Mouse (Mus musculus) 416B (cell line): Measurements from ENCODE around the gene Rgcc.

ENCODE experiments used
- DNase-seq: peaks from one replicate; pipeline ENCODE4 v3.0.0; 2011; ENCODE audit warnings: low read depth

The Rgcc gene

GRCm38 (mm10) chr14:79300641-79301350, 649 bp downstream of the Rgcc start:
- no peak for DNase-seq

- no peak for DNase-seq
Observed at GRCm38 (mm10) chr14:79299796-79300195, 1.6 kb downstream of the Rgcc start.

GRCm38 (mm10) chr14:79299230-79299629, 2.2 kb downstream of the Rgcc start:
- DNase-seq: no peak

- DNase-seq: peak; percentile 49
Observed at GRCm38 (mm10) chr14:79298314-79298992, 3.0 kb downstream of the Rgcc start.

DNA sequence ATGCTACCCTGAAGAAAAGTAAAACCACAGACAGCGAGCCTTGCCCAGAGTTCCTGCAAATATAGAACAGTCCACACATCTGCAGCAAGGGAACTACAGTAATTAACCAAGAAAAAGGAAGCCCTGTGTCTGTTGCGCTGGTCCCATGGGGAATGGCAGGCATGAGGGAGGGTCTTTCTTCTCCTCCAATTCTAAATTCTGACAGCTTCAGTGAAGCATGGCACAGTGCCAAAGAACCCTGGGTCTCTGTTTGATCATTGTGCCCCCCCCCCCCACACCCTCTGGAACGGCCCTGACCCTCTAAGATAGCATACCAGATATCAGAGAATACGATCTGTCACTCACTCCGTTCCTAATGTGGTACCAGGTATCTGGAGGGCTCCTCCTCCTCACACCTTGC, 4.6 kb downstream of the Rgcc start:
- no peak for DNase-seq

- no peak for DNase-seq
Observed at GRCm38 (mm10) chr14:79296201-79296600, 5.2 kb downstream of the Rgcc start.

DNA sequence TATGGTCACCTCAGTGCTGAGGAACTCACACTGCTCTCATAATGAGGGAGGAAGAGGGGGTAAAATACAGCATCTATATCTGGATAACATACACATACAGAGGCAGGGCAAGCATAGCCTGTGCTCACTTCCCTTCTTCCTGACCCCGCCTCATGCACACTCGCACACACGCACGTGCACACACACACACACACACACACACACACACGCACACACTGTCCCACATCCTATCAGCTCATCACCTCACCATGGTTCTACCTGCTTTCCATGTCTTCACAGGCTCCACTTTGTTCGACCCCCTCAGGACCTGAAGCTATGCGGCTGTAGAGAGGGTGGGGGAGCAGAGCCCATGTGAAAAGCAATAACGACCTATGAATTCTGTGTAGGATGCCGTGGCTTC, 5.9 kb downstream of the Rgcc start:
- DNase-seq: no peak

DNA sequence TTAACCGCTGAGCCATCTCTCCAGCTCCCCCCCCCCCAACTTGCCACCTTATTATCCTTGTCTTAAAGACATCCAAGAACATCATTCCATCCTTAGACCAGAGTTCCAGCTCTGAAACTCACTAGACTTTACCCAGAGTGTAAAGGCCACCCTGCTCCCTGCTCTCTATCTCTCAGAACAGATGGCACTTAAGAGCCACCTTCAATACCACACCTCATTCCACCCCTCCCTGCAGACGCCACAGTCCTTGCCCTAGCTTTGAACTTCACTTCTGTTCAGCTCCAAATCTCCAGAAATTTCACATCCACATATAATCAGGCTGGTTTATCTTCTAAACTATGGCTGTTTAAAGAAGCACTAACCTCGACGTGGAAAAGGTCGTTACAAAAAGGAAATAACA, 6.5 kb downstream of the Rgcc start:
- no peak for DNase-seq

- DNase-seq: no peak
Observed at GRCm38 (mm10) chr14:79294051-79294814, 7.2 kb downstream of the Rgcc start.

DNA sequence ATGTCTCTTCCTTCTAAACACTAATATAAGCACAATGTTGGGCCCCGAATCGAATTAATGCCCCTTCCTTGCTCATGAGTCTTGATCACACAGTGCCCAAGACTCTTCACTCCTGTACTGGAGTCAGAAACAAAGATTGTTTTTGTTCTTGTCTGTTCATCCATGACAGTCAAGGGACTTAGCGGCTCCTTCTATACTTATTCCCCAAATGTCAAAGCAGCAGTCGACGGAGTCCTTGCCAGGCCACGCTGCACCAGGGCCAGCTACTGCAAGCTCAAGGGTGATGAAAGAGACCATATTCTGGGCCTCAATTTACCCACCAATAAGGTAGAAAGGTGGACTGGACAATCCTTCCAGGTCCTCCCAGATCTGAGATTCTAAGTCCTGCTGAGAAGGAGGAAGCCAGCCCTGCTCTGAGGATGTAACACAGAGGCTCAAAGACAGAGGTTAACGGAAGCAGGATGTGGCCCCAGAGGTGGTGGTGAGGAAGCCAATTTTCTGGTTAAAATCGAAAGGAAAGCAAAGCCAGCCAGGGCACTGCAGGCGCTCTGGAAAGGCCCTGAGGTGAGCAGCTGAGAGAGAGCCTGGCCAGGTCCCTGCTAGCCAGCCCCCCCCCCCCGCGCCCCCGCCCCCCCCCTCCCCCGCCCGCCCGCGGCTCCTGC, 8.2 kb downstream of the Rgcc start:
- peak; percentile 70 for DNase-seq

- DNase-seq: no peak
Observed at GRCm38 (mm10) chr14:79291629-79292028, 9.8 kb downstream of the Rgcc start.

- DNase-seq: peak; percentile 70
Observed at GRCm38 (mm10) chr14:79290683-79291425, 10.6 kb downstream of the Rgcc start.

- DNase-seq: peak; percentile 71
Observed at GRCm38 (mm10) chr14:79289909-79290308, 11.5 kb downstream of the Rgcc start.

GRCm38 (mm10) chr14:79288280-79288679, 13.2 kb downstream of the Rgcc start:
- DNase-seq: peak; percentile 47

DNA sequence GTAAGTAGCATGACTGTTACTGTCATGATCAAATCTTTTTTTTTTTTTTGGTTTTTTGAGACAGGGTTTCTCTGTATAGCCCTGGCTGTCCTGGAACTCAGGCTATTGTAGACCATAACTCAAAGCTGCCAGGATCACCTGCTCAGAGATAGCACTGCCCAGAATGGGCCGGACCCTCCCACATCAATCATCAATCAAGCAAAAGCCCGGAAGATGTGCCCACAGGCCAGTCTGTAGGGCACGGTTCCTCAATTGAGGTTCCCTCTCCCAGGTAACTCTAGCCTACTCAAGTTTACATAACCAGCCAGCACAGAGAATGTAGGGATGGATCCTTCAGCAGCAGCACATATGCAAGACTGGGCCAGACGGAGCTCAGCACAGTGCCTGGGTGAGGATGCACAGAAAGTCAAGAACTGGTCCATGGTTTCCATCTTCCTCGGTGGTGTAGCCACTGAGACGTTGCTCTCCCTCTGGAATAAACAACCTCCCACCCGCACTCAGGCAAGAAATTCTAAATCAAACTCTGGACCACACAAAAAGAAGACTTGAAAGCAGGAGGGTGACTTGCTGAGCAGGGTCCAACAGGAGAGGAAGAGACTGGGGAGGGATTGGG, 14.1 kb downstream of the Rgcc start:
- DNase-seq: no peak

DNA sequence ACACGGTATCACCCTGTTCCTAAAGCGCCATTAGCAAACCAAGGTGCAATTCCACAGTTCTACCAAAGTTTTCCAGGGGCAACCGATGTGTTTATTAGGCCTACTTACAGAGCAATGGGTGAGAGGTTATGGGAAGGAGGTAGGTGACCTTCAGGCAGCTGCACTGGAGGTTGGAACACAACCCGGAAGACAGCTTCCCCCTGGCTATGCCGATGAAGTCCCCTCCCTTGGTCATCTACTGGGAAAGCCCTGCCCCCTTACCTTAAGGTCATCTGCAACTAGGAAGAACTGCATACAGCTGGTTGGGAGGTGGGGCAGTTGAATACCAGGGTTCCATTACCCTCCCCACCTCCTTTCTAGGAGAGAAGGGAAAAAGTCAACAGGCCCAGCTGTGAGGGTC, 15.9 kb downstream of the Rgcc start:
- DNase-seq: no peak

GRCm38 (mm10) chr14:79284616-79285015, 16.8 kb downstream of the Rgcc start:
- DNase-seq: no peak

DNA sequence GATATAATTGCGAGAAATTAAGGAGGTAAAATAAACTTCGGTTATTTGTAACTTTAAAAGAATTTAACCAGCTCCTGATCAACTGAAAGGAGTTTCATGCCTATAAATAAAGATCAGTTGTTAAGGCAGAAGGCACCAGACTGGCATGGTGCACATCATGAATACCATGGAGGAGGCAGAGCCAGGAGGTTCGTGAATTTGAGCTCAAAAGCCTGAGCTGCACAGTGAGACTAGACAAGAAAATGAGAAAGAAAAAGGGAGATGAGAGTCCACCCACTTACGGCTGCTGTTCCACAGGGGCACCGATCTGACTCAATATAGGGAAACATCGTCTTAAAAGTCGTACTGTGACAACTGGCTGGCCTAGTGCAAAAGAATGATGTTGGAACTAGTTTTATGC, 17.5 kb downstream of the Rgcc start:
- DNase-seq: no peak

GRCm38 (mm10) chr14:79281894-79282553, 19.4 kb downstream of the Rgcc start:
- no peak for DNase-seq

DNA sequence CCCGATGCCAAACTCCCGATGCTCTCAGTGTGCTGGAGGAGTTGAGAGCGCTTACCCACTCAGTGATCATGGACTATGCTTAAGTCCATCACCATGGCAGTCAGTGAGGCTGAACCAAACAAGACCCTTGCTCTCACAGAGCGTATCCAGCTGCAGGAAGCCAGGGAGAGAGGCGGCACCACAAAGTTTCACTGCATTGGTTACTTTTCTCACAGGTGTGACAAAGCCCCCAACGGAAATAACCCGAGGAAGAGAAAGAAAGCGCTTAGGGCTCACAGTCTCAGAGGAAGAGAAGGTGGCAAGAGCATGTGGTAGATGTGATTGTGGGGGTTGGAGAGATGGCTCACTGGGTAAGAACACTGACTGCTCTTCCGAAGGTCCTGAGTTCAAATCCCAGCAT, 21.0 kb downstream of the Rgcc start:
- DNase-seq: no peak

- no peak for DNase-seq
Observed at GRCm38 (mm10) chr14:79279494-79279893, 22.0 kb downstream of the Rgcc start.
